Mouse (Mus musculus) testis, adult 2 months (tissue): ENCODE measurements at regions not wholly inside any gene's neighbourhood (a gene's known extent, or its start where the extent isn't known, plus 50 kb on each side); places are given as distances from the start of the nearest gene placed in this dataset.

Experiments used
- CTCF ChIP-seq: fragments of 200-500 bp; IDR thresholded peaks from 2 replicates; pipeline ENCODE4 v1.5.1; 2012; ENCODE audit warnings: low read depth, mild to moderate bottlenecking, inconsistent platforms, low read length, moderate library complexity; ENCODE audit not compliant: control insufficient read depth, insufficient read depth, insufficient replicate concordance
- POLR2A ChIP-seq: fragments of 200-500 bp; IDR thresholded peaks from 2 replicates; pipeline ENCODE4 v1.6.1; 2012; ENCODE audit warnings: low read depth, mild to moderate bottlenecking, inconsistent platforms, low read length, moderate library complexity; ENCODE audit not compliant: control insufficient read depth

- TF ChIP-seq CTCF (no peak), POLR2A (no peak)
Measured at GRCm38 (mm10) chr10:16600551-16601224, 1122.3 kb upstream of the Cited2 start.
